Mouse (Mus musculus) CH12.LX (cell line): ENCODE measurements around the gene Hipk3.

ENCODE experiments used
- CHD1 ChIP-seq: IDR thresholded peaks from 2 replicates; pipeline ENCODE4 v1.6.1; 2012; ENCODE audit warnings: low read depth, low read length, improper control_type of control experiment, inconsistent platforms
- CTCF ChIP-seq, 2 experiments: IDR thresholded peaks in 1 of 2; conservative IDR thresholded peaks in 1 of 2; 2 replicates each; pipeline ENCODE4 v1.5.1; 2011 to 2012; ENCODE audit warnings: low read depth in 2 of 2, low read length in 2 of 2, improper control_type of control experiment in 1 of 2, inconsistent platforms in 1 of 2, mild to moderate bottlenecking in 1 of 2, moderate library complexity in 1 of 2
- E2F4 ChIP-seq: IDR thresholded peaks from 2 replicates; pipeline ENCODE4 v1.6.1; 2011; ENCODE audit warnings: low read depth, low read length, improper control_type of control experiment; ENCODE audit not compliant: insufficient replicate concordance
- IRF4 ChIP-seq: IDR thresholded peaks from 2 replicates; pipeline ENCODE4 v1.6.1; 2014; ENCODE audit warnings: low read depth, mild to moderate bottlenecking, inconsistent platforms, low read length, improper control_type of control experiment
- MAFK ChIP-seq: IDR thresholded peaks from 2 replicates; pipeline ENCODE4 v1.6.1; 2011; ENCODE audit warnings: low read length, improper control_type of control experiment; ENCODE audit not compliant: insufficient replicate concordance
- MXI1 ChIP-seq: IDR thresholded peaks from 2 replicates; pipeline ENCODE4 v1.6.1; 2011; ENCODE audit warnings: mild to moderate bottlenecking, low read depth, low read length, improper control_type of control experiment
- MYC ChIP-seq: IDR thresholded peaks from 2 replicates; pipeline ENCODE4 v1.6.1; 2011; ENCODE audit warnings: low read depth, mild to moderate bottlenecking, improper control_type of control experiment, low read length
- POLR2A ChIP-seq: IDR thresholded peaks from 2 replicates; pipeline ENCODE4 v1.6.1; 2011; ENCODE audit warnings: low read depth, mild to moderate bottlenecking, improper control_type of control experiment, low read length
- UBTF ChIP-seq: IDR thresholded peaks from 2 replicates; pipeline ENCODE4 v1.6.1; 2012; ENCODE audit warnings: low read depth, mild to moderate bottlenecking, inconsistent platforms, low read length, improper control_type of control experiment, moderate library complexity

- no peak for TF ChIP-seq CTCF (conservative IDR thresholded peaks at IDR 0.05 in 1 of 2, IDR thresholded peaks at IDR 0.05 in 1 of 2; ENCODE audit: low read depth in 2 of 2, low read length in 2 of 2)
- no peak for TF ChIP-seq MAFK
- no peak for TF ChIP-seq MXI1
- TF ChIP-seq UBTF, result no peak
- no peak for TF ChIP-seq E2F4
- TF ChIP-seq POLR2A, result no peak
- no peak for TF ChIP-seq MYC
- TF ChIP-seq IRF4, result no peak
- no peak for TF ChIP-seq CHD1
These were observed 90.2 kb downstream of the Hipk3 start for GRCm38 (mm10) chr2:104404036-104404435.
